ENCODE assay signal across 8 mouse cellular contexts in genomic region chr15:12739277-12740247, GRCm38 (mm10). TPM values are rescaled to one million over a fixed set of nuclear protein-coding genes. Genes with fewer than 3 reads are reported as not detected.
DNase-seq lines count a peak whose midpoint lies in the region; ATAC-seq lines count a peak whose summit lies in the region.

Gene Pdzd2 (minus strand): TSS chr15:12739924.

- H3K4me2 ChIP-seq in embryonic facial prominence, embryonic 12.5 days (replicated peaks) = peak within 1 kb of the TSS; percentile 81
- peak within 1 kb of the TSS; percentile 93 for H3K4me2 ChIP-seq in intestine, embryonic 16.5 days (ENCODE audit: low read depth, low read length)

- WGBS in embryonic facial prominence, embryonic 12.5 days = under 1% methylated on average over 77 of the region's 83 CpGs
- under 1% methylated on average over 80 of the region's 83 CpGs for WGBS in intestine, embryonic 16.5 days

- H3K36me3 ChIP-seq in embryonic facial prominence, embryonic 12.5 days = no peaks in the 10 kb centered on the region
- H3K36me3 ChIP-seq in intestine, embryonic 16.5 days (ENCODE audit: control insufficient read depth, insufficient read depth, low read length) = no peaks in the 10 kb centered on the region

- DNase-seq in adrenal gland, postnatal 36 days = peak; percentile 96 to 97
- peak; percentile 97 to 98 for DNase-seq in left cerebral cortex, postnatal 14 days (ENCODE audit: low spot score in 2 of 2)
- peak; percentile 85 for DNase-seq in skeletal muscle tissue, adult 2 months (ENCODE audit: low read depth, low spot score)
- DNase-seq in yolk sac, embryonic 10.5 days (ENCODE audit: low spot score) = peak; percentile 96

- H3K9me3 ChIP-seq in embryonic facial prominence, embryonic 12.5 days = no peaks in the 10 kb centered on the region
- no peaks in the 10 kb centered on the region for H3K9me3 ChIP-seq in intestine, embryonic 16.5 days (ENCODE audit: control insufficient read depth, low read length)

- intact Hi-C loops in left cerebral cortex, postnatal 14 days (cut with DNase I) = loop anchor here (1.0 to 5.0 kb wide), 4 partner anchors 57 to 153 kb away; no protein-coding TSS in a partner anchor

- H3K4me1 ChIP-seq in embryonic facial prominence, embryonic 12.5 days = peaks cover 10% of the 10 kb centered on the region; the same call in 1 of the 2 replicates
- H3K4me1 ChIP-seq in intestine, embryonic 16.5 days (ENCODE audit: control insufficient read depth, insufficient read depth, low read length) = peaks cover 4% of the 10 kb centered on the region

- peak within 1 kb of the TSS; percentile 47 for H3K9ac ChIP-seq in embryonic facial prominence, embryonic 12.5 days
- H3K9ac ChIP-seq in intestine, embryonic 16.5 days (ENCODE audit: low read depth, low read length) = peak within 1 kb of the TSS; percentile 64

- H3K4me3 ChIP-seq in embryonic facial prominence, embryonic 12.5 days = peak within 1 kb of the TSS; percentile 50
- peak within 1 kb of the TSS; percentile 62 for H3K4me3 ChIP-seq in intestine, embryonic 16.5 days (ENCODE audit: low read length)

- H3K27ac ChIP-seq in embryonic facial prominence, embryonic 12.5 days = no peak within 1 kb of the TSS
- no peak within 1 kb of the TSS for H3K27ac ChIP-seq in intestine, embryonic 16.5 days (ENCODE audit: low read length)

- peaks cover 31% of the 10 kb centered on the region for H3K27me3 ChIP-seq in embryonic facial prominence, embryonic 12.5 days
- peaks cover 33% of the 10 kb centered on the region for H3K27me3 ChIP-seq in intestine, embryonic 16.5 days (replicated peaks; ENCODE audit: control insufficient read depth, insufficient read depth, low read length)

- ATAC-seq in embryonic facial prominence, embryonic 12.5 days (ENCODE audit: insufficient number of reproducible peaks, insufficient read depth, low FRiP score, low TSS enrichment) = peak; percentile 97
- peak; percentile 90 for ATAC-seq in granulocyte monocyte progenitor cell, adult 5-6 weeks (replicated peaks; ENCODE audit: poor library complexity, severe bottlenecking)
- ATAC-seq in intestine, embryonic 16.5 days = peak; percentile 99
- peak; percentile 85 for ATAC-seq in megakaryocyte-erythroid progenitor cell, adult 5-6 weeks (replicated peaks; ENCODE audit: low FRiP score, low TSS enrichment, poor library complexity, severe bottlenecking)

RNA-seq across cellular contexts. Expression of gene Pdzd2, which starts in this region (rescaled TPM):
- total RNA-seq in adrenal gland, postnatal 36 days (2021) = 10 to 100 TPM; 11.1 to 15.9 TPM
- 13.7 and 15.8 TPM in 2 replicates for polyA plus RNA-seq in embryonic facial prominence, embryonic 12.5 days (2016; fragmentation: Nextera tagmentation; extraction: Ambion mirVana)
- total RNA-seq in granulocyte monocyte progenitor cell, adult 5-6 weeks (2014; fragmentation: Nextera tagmentation) = 0.13 and 0.28 TPM in 2 replicates
- total RNA-seq in granulocyte monocyte progenitor cell, adult 5-6 weeks (2017) = 0.15 and 0.17 TPM in 2 replicates
- polyA plus RNA-seq in intestine, embryonic 16.5 days (2015; fragmentation: Nextera tagmentation; extraction: Ambion mirVana) = 9.1 and 10.7 TPM in 2 replicates
- total RNA-seq in left cerebral cortex, postnatal 14 days (2021) = 10 to 100 TPM; 81.5 to 91.1 TPM
- 0.07 and 2.4 TPM in 2 replicates for total RNA-seq in megakaryocyte-erythroid progenitor cell, adult 5-6 weeks (2014; fragmentation: Nextera tagmentation)
- total RNA-seq in megakaryocyte-erythroid progenitor cell, adult 5-6 weeks (2017) = not detected in 2 replicates

Comparison
In these comparisons a context has a peak if more than half of its experiments do, and no peak if none do; other contexts are left out.
1. RNA of gene Pdzd2 (total RNA-seq): 81.5 to 91.1 TPM in left cerebral cortex, postnatal 14 days; 11.1 to 15.9 TPM in adrenal gland, postnatal 36 days, 0.07 to 2.4 TPM in megakaryocyte-erythroid progenitor cell, adult 5-6 weeks and 0.13 to 0.28 TPM in granulocyte monocyte progenitor cell, adult 5-6 weeks; every median in the first group is over 4 times any median in the second.
2. Peak in ATAC-seq in granulocyte monocyte progenitor cell, adult 5-6 weeks; RNA of the gene not detected or under 1 TPM.
3. Peak in every context shown above with its lines, with median percentiles within 50 percentile points of each other: DNase-seq and ATAC-seq.